Mouse (Mus musculus): Measurements from ENCODE around the gene Tfpi2. TPM values are rescaled to one million over a fixed set of nuclear protein-coding genes. Genes with fewer than 3 reads are reported as not detected.

The Tfpi2 gene
- polyA plus RNA-seq, 1 experiment from 2014 or later, result 0.56 TPM

DNA sequence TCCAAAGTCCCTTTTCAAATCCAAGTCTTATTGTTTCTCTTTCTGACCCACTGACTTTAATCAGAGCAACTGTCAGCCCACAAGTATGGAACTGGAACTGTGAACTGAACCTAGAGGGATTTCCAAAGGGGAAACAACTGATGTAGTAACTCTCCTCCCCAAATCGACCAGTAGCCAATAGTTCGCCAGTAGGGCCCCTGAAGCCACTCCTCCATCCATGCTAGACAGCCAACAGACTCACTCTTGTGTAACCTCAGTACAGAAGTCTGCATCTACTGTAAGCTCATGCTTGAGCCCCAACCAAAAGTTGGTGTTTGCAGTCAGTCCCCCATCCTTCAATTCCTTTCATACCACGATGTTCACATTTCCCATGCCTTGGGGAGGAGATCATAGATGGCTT, 12.0 kb upstream of the Tfpi2 start:
- WGBS, result 70% methylated on average over 3 of the region's 3 CpGs
- no peaks in the 10 kb centered on the region for H3K9me3 ChIP-seq (ENCODE audit: control insufficient read depth, low read length)
- no peak for ATAC-seq (ENCODE audit: insufficient number of reproducible peaks, low FRiP score, low TSS enrichment, low read depth)
- no peak for DNase-seq (ENCODE audit: low spot score)
- H3K27ac ChIP-seq (replicated peaks; ENCODE audit: low read depth, low read length), result no peak overlapping the region
- no peak overlapping the region for H3K4me3 ChIP-seq (ENCODE audit: low read depth, low read length)
- H3K4me1 ChIP-seq (ENCODE audit: control insufficient read depth, insufficient read depth, low read length), result no peaks in the 10 kb centered on the region
- H3K36me3 ChIP-seq (ENCODE audit: control insufficient read depth, insufficient read depth, low read length), result no peaks in the 10 kb centered on the region
- H3K4me2 ChIP-seq (ENCODE audit: low read depth, severe bottlenecking), result no peak overlapping the region
- H3K9ac ChIP-seq (ENCODE audit: low read length), result no peak overlapping the region
- no peaks in the 10 kb centered on the region for H3K27me3 ChIP-seq (ENCODE audit: control insufficient read depth, insufficient read depth, low read length)

DNA sequence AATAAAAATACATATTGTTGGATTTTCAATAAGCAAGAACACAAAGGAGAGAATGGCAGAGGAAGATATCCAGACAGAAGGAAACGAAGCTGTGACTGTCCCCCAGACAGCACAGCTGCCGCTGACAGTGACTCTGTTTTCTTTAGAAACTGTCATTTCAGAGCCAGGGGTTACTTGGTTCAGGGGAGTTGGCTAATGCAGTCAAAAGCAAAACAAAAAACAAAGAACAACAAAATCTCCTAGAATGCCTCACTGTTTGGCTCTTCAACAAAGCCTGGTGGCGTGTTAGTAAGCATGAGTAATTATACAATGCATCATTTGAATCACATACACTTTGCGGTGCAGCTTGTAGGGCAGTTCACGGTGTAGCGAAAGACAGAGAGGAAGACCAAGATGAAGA, 10.6 kb upstream of the Tfpi2 start:
- no peak overlapping the region for H3K4me2 ChIP-seq (ENCODE audit: low read depth, severe bottlenecking)
- H3K4me3 ChIP-seq (ENCODE audit: low read depth, low read length), result no peak overlapping the region
- H3K9ac ChIP-seq (ENCODE audit: low read length), result no peak overlapping the region
- no peaks in the 10 kb centered on the region for H3K27me3 ChIP-seq (ENCODE audit: control insufficient read depth, insufficient read depth, low read length)
- H3K36me3 ChIP-seq (ENCODE audit: control insufficient read depth, insufficient read depth, low read length), result no peaks in the 10 kb centered on the region
- no peak overlapping the region for H3K27ac ChIP-seq (replicated peaks; ENCODE audit: low read depth, low read length)
- WGBS, result 86% methylated on average over 6 of the region's 6 CpGs
- ATAC-seq (ENCODE audit: insufficient number of reproducible peaks, low FRiP score, low TSS enrichment, low read depth), result no peak
- H3K4me1 ChIP-seq (ENCODE audit: control insufficient read depth, insufficient read depth, low read length), result no peaks in the 10 kb centered on the region
- DNase-seq (ENCODE audit: low spot score), result no peak
- H3K9me3 ChIP-seq (ENCODE audit: control insufficient read depth, low read length), result no peaks in the 10 kb centered on the region

GRCm38 (mm10) chr6:3998089-3998488, 9.4 kb upstream of the Tfpi2 start:
- Histone ChIP-seq H3K9ac (ENCODE audit: low read length) (no peak overlapping the region), H3K4me2 (ENCODE audit: low read depth, severe bottlenecking) (no peak overlapping the region), H3K36me3 (ENCODE audit: control insufficient read depth, insufficient read depth, low read length) (no peaks in the 10 kb centered on the region), H3K4me1 (ENCODE audit: control insufficient read depth, insufficient read depth, low read length) (no peaks in the 10 kb centered on the region), H3K27me3 (ENCODE audit: control insufficient read depth, insufficient read depth, low read length) (no peaks in the 10 kb centered on the region), H3K9me3 (ENCODE audit: control insufficient read depth, low read length) (no peaks in the 10 kb centered on the region), H3K4me3 (ENCODE audit: low read depth, low read length) (no peak overlapping the region), H3K27ac (replicated peaks; ENCODE audit: low read depth, low read length) (no peak overlapping the region)
- ATAC-seq (ENCODE audit: insufficient number of reproducible peaks, low FRiP score, low TSS enrichment, low read depth) (no peak), DNase-seq (ENCODE audit: low spot score) (no peak)
- WGBS, result 81% methylated on average over 4 of the region's 4 CpGs

GRCm38 (mm10) chr6:3993492-3993891, 4.8 kb upstream of the Tfpi2 start, which contains the start of gene Gngt1:
Gene Gngt1 (plus strand): TSS chr6:3993792.
- no peaks in the 10 kb centered on the region for H3K27me3 ChIP-seq (ENCODE audit: control insufficient read depth, insufficient read depth, low read length)
- ATAC-seq (ENCODE audit: insufficient number of reproducible peaks, low FRiP score, low TSS enrichment, low read depth) (no peak), DNase-seq (ENCODE audit: low spot score) (no peak)
- 88% methylated on average over 6 of the region's 6 CpGs for WGBS
- no peak within 1 kb of the TSS for H3K4me3 ChIP-seq (ENCODE audit: low read depth, low read length)
- no peak within 1 kb of the TSS for H3K27ac ChIP-seq (replicated peaks; ENCODE audit: low read depth, low read length)
- H3K4me1 ChIP-seq (ENCODE audit: control insufficient read depth, insufficient read depth, low read length), result no peaks in the 10 kb centered on the region
- no peak within 1 kb of the TSS for H3K4me2 ChIP-seq (ENCODE audit: low read depth, severe bottlenecking)
- H3K36me3 ChIP-seq (ENCODE audit: control insufficient read depth, insufficient read depth, low read length), result no peaks in the 10 kb centered on the region
- no peaks in the 10 kb centered on the region for H3K9me3 ChIP-seq (ENCODE audit: control insufficient read depth, low read length)
- H3K9ac ChIP-seq (ENCODE audit: low read length), result no peak within 1 kb of the TSS

DNA sequence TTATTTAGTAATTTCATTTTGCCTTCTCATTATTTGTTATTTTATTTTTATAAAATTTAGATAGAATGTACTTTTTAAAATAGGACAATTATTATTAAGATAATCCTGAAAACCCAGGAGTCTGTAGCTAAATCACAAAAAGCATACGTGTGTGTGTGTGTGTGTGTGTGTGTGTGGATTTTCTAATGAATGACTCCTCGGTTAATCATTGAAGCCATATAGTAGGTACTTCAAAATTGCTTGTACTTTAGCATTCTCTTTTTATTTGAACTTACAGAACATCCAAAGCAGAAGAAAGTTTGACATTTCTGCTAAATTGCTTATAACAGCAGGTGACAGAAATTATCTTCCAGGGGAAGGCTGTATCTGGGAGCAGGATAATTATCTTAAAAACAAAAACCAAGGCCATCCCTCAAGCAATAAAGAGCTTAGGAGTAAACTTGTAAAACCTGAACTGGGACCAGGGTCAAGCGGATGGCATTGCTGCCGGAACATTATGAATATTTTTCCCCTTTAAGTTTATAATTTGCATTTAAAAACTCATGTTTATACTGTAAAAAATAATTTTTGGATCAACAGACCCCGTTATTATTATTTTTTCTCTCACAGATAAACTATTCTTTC, 5.9 kb downstream of the Tfpi2 start:
- H3K9ac ChIP-seq (ENCODE audit: low read length), result no peak overlapping the region
- H3K4me2 ChIP-seq (ENCODE audit: low read depth, severe bottlenecking), result no peak overlapping the region
- ATAC-seq (ENCODE audit: insufficient number of reproducible peaks, low FRiP score, low TSS enrichment, low read depth) (no peak), DNase-seq (ENCODE audit: low spot score) (no peak)
- H3K27me3 ChIP-seq (ENCODE audit: control insufficient read depth, insufficient read depth, low read length), result no peaks in the 10 kb centered on the region
- no peaks in the 10 kb centered on the region for H3K36me3 ChIP-seq (ENCODE audit: control insufficient read depth, insufficient read depth, low read length)
- H3K4me3 ChIP-seq (ENCODE audit: low read depth, low read length), result no peak overlapping the region
- 82% methylated on average over 5 of the region's 5 CpGs for WGBS
- no peaks in the 10 kb centered on the region for H3K9me3 ChIP-seq (ENCODE audit: control insufficient read depth, low read length)
- H3K27ac ChIP-seq (replicated peaks; ENCODE audit: low read depth, low read length), result no peak overlapping the region
- H3K4me1 ChIP-seq (ENCODE audit: control insufficient read depth, insufficient read depth, low read length), result no peaks in the 10 kb centered on the region

DNA sequence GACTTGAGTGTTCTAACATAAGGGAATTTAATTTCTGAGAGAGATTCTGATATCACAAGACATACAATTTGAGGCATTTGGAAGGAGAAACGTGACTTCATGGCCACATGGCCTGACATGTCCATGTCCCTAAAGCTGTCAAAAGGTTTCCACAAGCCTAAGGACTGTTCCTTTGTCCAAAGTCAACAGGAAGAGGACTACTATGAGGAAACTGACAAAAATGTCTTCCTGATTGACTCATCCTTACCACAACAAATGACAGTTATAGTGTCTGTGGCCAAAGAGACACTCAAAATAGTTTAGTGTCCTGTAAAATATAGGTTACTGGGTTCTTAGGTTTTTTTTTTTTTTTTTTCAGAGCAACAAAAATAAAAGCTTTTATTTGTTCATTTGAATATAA, 15.0 kb downstream of the Tfpi2 start:
- peaks cover 2% of the 10 kb centered on the region; the same call in 1 of the 2 replicates for H3K27me3 ChIP-seq (ENCODE audit: control insufficient read depth, insufficient read depth, low read length)
- WGBS, result 85% methylated on average over 1 of the region's 1 CpGs
- DNase-seq (ENCODE audit: low spot score) (no peak), ATAC-seq (ENCODE audit: insufficient number of reproducible peaks, low FRiP score, low TSS enrichment, low read depth) (no peak)
- H3K9ac ChIP-seq (ENCODE audit: low read length), result no peak overlapping the region
- H3K36me3 ChIP-seq (ENCODE audit: control insufficient read depth, insufficient read depth, low read length), result no peaks in the 10 kb centered on the region
- no peak overlapping the region for H3K4me2 ChIP-seq (ENCODE audit: low read depth, severe bottlenecking)
- H3K9me3 ChIP-seq (ENCODE audit: control insufficient read depth, low read length), result no peaks in the 10 kb centered on the region
- no peak overlapping the region for H3K4me3 ChIP-seq (ENCODE audit: low read depth, low read length)
- H3K27ac ChIP-seq (replicated peaks; ENCODE audit: low read depth, low read length), result no peak overlapping the region
- H3K4me1 ChIP-seq (ENCODE audit: control insufficient read depth, insufficient read depth, low read length), result no peaks in the 10 kb centered on the region

- no peak for ATAC-seq (ENCODE audit: insufficient number of reproducible peaks, low FRiP score, low TSS enrichment, low read depth)
- no peak overlapping the region for H3K9ac ChIP-seq (ENCODE audit: low read length)
- 23% methylated on average over 31 of the region's 31 CpGs for WGBS
- no peak overlapping the region for H3K4me3 ChIP-seq (ENCODE audit: low read depth, low read length)
- no peaks in the 10 kb centered on the region for H3K4me1 ChIP-seq (ENCODE audit: control insufficient read depth, insufficient read depth, low read length)
- H3K27ac ChIP-seq (replicated peaks; ENCODE audit: low read depth, low read length), result no peak overlapping the region
- peaks cover 2% of the 10 kb centered on the region for H3K27me3 ChIP-seq (ENCODE audit: control insufficient read depth, insufficient read depth, low read length)
- peak overlapping the region; percentile 29 for H3K4me2 ChIP-seq (ENCODE audit: low read depth, severe bottlenecking)
- DNase-seq (ENCODE audit: low spot score), result peak; percentile 27
- H3K36me3 ChIP-seq (ENCODE audit: control insufficient read depth, insufficient read depth, low read length), result no peaks in the 10 kb centered on the region
- no peaks in the 10 kb centered on the region for H3K9me3 ChIP-seq (ENCODE audit: control insufficient read depth, low read length)
Measured at GRCm38 (mm10) chr6:3967676-3968626, 20.8 kb downstream of the Tfpi2 start.

GRCm38 (mm10) chr6:3954969-3955368, 33.8 kb downstream of the Tfpi2 start:
- no peaks in the 10 kb centered on the region for H3K9me3 ChIP-seq (ENCODE audit: control insufficient read depth, low read length)
- ATAC-seq (ENCODE audit: insufficient number of reproducible peaks, low FRiP score, low TSS enrichment, low read depth) (no peak), DNase-seq (ENCODE audit: low spot score) (no peak)
- H3K4me1 ChIP-seq (ENCODE audit: control insufficient read depth, insufficient read depth, low read length), result no peaks in the 10 kb centered on the region
- whole genome bisulfite sequencing, result 61% methylated on average over 4 of the region's 4 CpGs
- no peaks in the 10 kb centered on the region for H3K36me3 ChIP-seq (ENCODE audit: control insufficient read depth, insufficient read depth, low read length)
- no peak overlapping the region for H3K4me3 ChIP-seq (ENCODE audit: low read depth, low read length)
- no peaks in the 10 kb centered on the region for H3K27me3 ChIP-seq (ENCODE audit: control insufficient read depth, insufficient read depth, low read length)
- H3K9ac ChIP-seq (ENCODE audit: low read length), result no peak overlapping the region
- H3K27ac ChIP-seq (replicated peaks; ENCODE audit: low read depth, low read length), result no peak overlapping the region
- no peak overlapping the region for H3K4me2 ChIP-seq (ENCODE audit: low read depth, severe bottlenecking)

Data from limb, embryonic 11.5 days (tissue).